Mouse (Mus musculus) olfactory bulb, adult 2 months (tissue): ENCODE measurements at regions not wholly inside any gene's neighbourhood (a gene's known extent, or its start where the extent isn't known, plus 50 kb on each side); places are given as distances from the start of the nearest gene placed in this dataset.

Source experiments
- CTCF ChIP-seq: fragments of 200-500 bp; IDR thresholded peaks from 2 replicates; pipeline ENCODE4 v1.5.1; 2012; ENCODE audit warnings: low read depth, mild to moderate bottlenecking, low read length, moderate library complexity; ENCODE audit not compliant: insufficient read depth
- POLR2A ChIP-seq: fragments of 200-500 bp; IDR thresholded peaks from 2 replicates; pipeline ENCODE4 v1.6.1; 2012; ENCODE audit warnings: mild to moderate bottlenecking, low read depth, low read length, moderate library complexity; ENCODE audit not compliant: insufficient read depth

GRCm38 (mm10) chr13:31139686-31140085 lies 165.7 kb downstream of the Gm5447 start:
- TF ChIP-seq CTCF (no peak), POLR2A (no peak)
